Comparison of ENCODE assay signal across 9 mouse cellular contexts in genomic region chr2:172348297-172348950, GRCm38 (mm10). TPM values are rescaled to one million over a fixed set of nuclear protein-coding genes. Genes with fewer than 3 reads are reported as not detected.
DNase-seq lines count a peak whose midpoint lies in the region; ATAC-seq lines count a peak whose summit lies in the region.
"Had no signal": no experiment of that assay in that cellular context is flagged by ENCODE, and none has a peak within 500 bp of the region (broad histone marks: within the 10 kb centered on the region; RNA-seq: fewer than 3 reads in every experiment).

No protein-coding gene starts in this region.

- H3K4me2 ChIP-seq in intestine, embryonic 16.5 days (ENCODE audit: low read depth, low read length) = no peak overlapping the region
- peak overlapping the region; percentile 2; the same call in 1 of the 2 replicates for H3K4me2 ChIP-seq in midbrain, embryonic 12.5 days (replicated peaks)

- 35% methylated on average over 3 of the region's 3 CpGs for WGBS in intestine, embryonic 16.5 days
- 53% methylated on average over 3 of the region's 3 CpGs for WGBS in midbrain, embryonic 12.5 days

- H3K36me3 ChIP-seq in erythroblast, embryonic 14.5 days (ENCODE audit: control insufficient read depth) = peaks cover 73% of the 10 kb centered on the region
- H3K36me3 ChIP-seq in intestine, embryonic 16.5 days (ENCODE audit: control insufficient read depth, insufficient read depth, low read length) = 0 out of 2 replicates have a peak, but pooled peaks cover 4% of the 10 kb centered on the region
- no peaks in the 10 kb centered on the region for H3K36me3 ChIP-seq in midbrain, embryonic 12.5 days

- no peaks in the 10 kb centered on the region for H3K27me3 ChIP-seq in erythroblast, embryonic 14.5 days (ENCODE audit: control insufficient read depth)
- H3K27me3 ChIP-seq in intestine, embryonic 16.5 days (replicated peaks; ENCODE audit: control insufficient read depth, insufficient read depth, low read length) = no peaks in the 10 kb centered on the region
- no peaks in the 10 kb centered on the region; the same call in 1 of the 2 replicates for H3K27me3 ChIP-seq in midbrain, embryonic 12.5 days

- H3K4me1 ChIP-seq in erythroblast, embryonic 14.5 days (ENCODE audit: control insufficient read depth) = peaks cover 79% of the 10 kb centered on the region
- H3K4me1 ChIP-seq in intestine, embryonic 16.5 days (ENCODE audit: control insufficient read depth, insufficient read depth, low read length) = peaks cover 16% of the 10 kb centered on the region
- peaks cover 29% of the 10 kb centered on the region for H3K4me1 ChIP-seq in midbrain, embryonic 12.5 days

- H3K9ac ChIP-seq in intestine, embryonic 16.5 days (ENCODE audit: low read depth, low read length) = no peak overlapping the region
- no peak overlapping the region for H3K9ac ChIP-seq in midbrain, embryonic 12.5 days (replicated peaks)

- peak overlapping the region; percentile 29; the same call in 1 of the 2 replicates for H3K27ac ChIP-seq in intestine, embryonic 16.5 days (ENCODE audit: low read length)
- peak overlapping the region; percentile 56 for H3K27ac ChIP-seq in midbrain, embryonic 12.5 days (replicated peaks)
- H3K27ac ChIP-seq: macrophage had no signal

- no peaks in the 10 kb centered on the region for H3K9me3 ChIP-seq in erythroblast, embryonic 14.5 days (ENCODE audit: control insufficient read depth, low read length)
- no peaks in the 10 kb centered on the region for H3K9me3 ChIP-seq in intestine, embryonic 16.5 days (ENCODE audit: control insufficient read depth, low read length)
- no peaks in the 10 kb centered on the region for H3K9me3 ChIP-seq in midbrain, embryonic 12.5 days

- peak overlapping the region; percentile 86 for H3K4me3 ChIP-seq in erythroblast, embryonic 14.5 days (replicated peaks)
- no peak overlapping the region for H3K4me3 ChIP-seq in intestine, embryonic 16.5 days (ENCODE audit: low read length)
- H3K4me3 ChIP-seq in midbrain, embryonic 12.5 days = no peak overlapping the region

- no peak for ATAC-seq in intestine, embryonic 16.5 days
- ATAC-seq in midbrain, embryonic 12.5 days (ENCODE audit: low FRiP score, low read depth) = no peak

- DNase-seq in cerebellum, postnatal 10 days = peak; percentile 76 to 83
- no peak for DNase-seq in cerebellum, postnatal 25 days
- no peak for DNase-seq in adrenal gland, postnatal 14 days
- no peak for DNase-seq in embryo, embryonic 9.5 days (ENCODE audit: extremely low spot score)
- no peak for DNase-seq in thymus, adult 18-20 months

RNA-seq across cellular contexts. Expression of gene Fam210b, which starts 3.1 kb away (rescaled TPM):
- polyA plus RNA-seq in erythroblast, embryonic 14.5 days (2012) = 35.0 and 48.5 TPM in 2 replicates
- 15.0 and 16.6 TPM in 2 replicates for polyA plus RNA-seq in intestine, embryonic 16.5 days (2015; fragmentation: Nextera tagmentation; extraction: Ambion mirVana)
- 25.8 and 32.6 TPM in 2 replicates for polyA plus RNA-seq in midbrain, embryonic 12.5 days (2016; fragmentation: Nextera tagmentation; extraction: Ambion mirVana)
- 17.1 and 26.9 TPM in 2 replicates for total RNA-seq in adrenal gland, postnatal 14 days (2021)

RNA-seq across cellular contexts. Expression of gene Aurka, which starts 21.9 kb away (rescaled TPM):
- polyA plus RNA-seq in erythroblast, embryonic 14.5 days (2012) = 5.1 and 10.9 TPM in 2 replicates
- 87.4 and 103 TPM in 2 replicates for polyA plus RNA-seq in intestine, embryonic 16.5 days (2015; fragmentation: Nextera tagmentation; extraction: Ambion mirVana)
- 101 and 111 TPM in 2 replicates for polyA plus RNA-seq in midbrain, embryonic 12.5 days (2016; fragmentation: Nextera tagmentation; extraction: Ambion mirVana)
- total RNA-seq in adrenal gland, postnatal 14 days (2021) = 10.5 and 14.6 TPM in 2 replicates

RNA-seq across cellular contexts. Expression of gene Cstf1, which starts 22.1 kb away (rescaled TPM):
- polyA plus RNA-seq in erythroblast, embryonic 14.5 days (2012) = 0.76 and 1.7 TPM in 2 replicates
- 30.8 and 33.7 TPM in 2 replicates for polyA plus RNA-seq in intestine, embryonic 16.5 days (2015; fragmentation: Nextera tagmentation; extraction: Ambion mirVana)
- 38.8 and 45.0 TPM in 2 replicates for polyA plus RNA-seq in midbrain, embryonic 12.5 days (2016; fragmentation: Nextera tagmentation; extraction: Ambion mirVana)
- total RNA-seq in adrenal gland, postnatal 14 days (2021) = 35.5 and 36.1 TPM in 2 replicates

RNA-seq across cellular contexts. Expression of gene Cass4, which starts 45.2 kb away (rescaled TPM):
- not detected in 2 replicates for polyA plus RNA-seq in erythroblast, embryonic 14.5 days (2012)
- polyA plus RNA-seq in intestine, embryonic 16.5 days (2015; fragmentation: Nextera tagmentation; extraction: Ambion mirVana) = 0.17 and 0.21 TPM in 2 replicates
- polyA plus RNA-seq in midbrain, embryonic 12.5 days (2016; fragmentation: Nextera tagmentation; extraction: Ambion mirVana) = 0.30 and 0.31 TPM in 2 replicates
- 0.15 and 0.53 TPM in 2 replicates for total RNA-seq in adrenal gland, postnatal 14 days (2021)

Comparison
In these comparisons a context has a peak if more than half of its experiments do, and no peak if none do; other contexts are left out.
1. DNase-seq: peak in cerebellum, postnatal 10 days (2 of 2); none in cerebellum, postnatal 25 days (0 of 2), adrenal gland, postnatal 14 days (single experiment), embryo, embryonic 9.5 days (single experiment) and thymus, adult 18-20 months (0 of 2).
2. RNA of gene Cstf1, which starts 22.1 kb away (polyA plus RNA-seq): 38.8 to 45.0 TPM in midbrain, embryonic 12.5 days and 30.8 to 33.7 TPM in intestine, embryonic 16.5 days; 0.76 to 1.7 TPM in erythroblast, embryonic 14.5 days; every median in the first group is over 10 times any median in the second.